Mouse (Mus musculus): ENCODE measurements around the gene Tbc1d24. TPM values are rescaled to one million over a fixed set of nuclear protein-coding genes. Genes with fewer than 3 reads are reported as not detected.
"Not testable (repeated sequence)": the region's sequence is repeated elsewhere in the genome, so short reads cannot be mapped to it uniquely, and the experiment has no call there.

The Tbc1d24 gene
- polyA plus RNA-seq, 1 experiment from 2014 or later, result 5.4 TPM

- no peaks in the 10 kb centered on the region for H3K27me3 ChIP-seq (ENCODE audit: control insufficient read depth, insufficient read depth, low read length)
- H3K9me3 ChIP-seq (replicated peaks; ENCODE audit: control insufficient read depth, low read length), result no peaks in the 10 kb centered on the region
- H3K4me1 ChIP-seq (ENCODE audit: control insufficient read depth, insufficient read depth, low read length), result 0 out of 2 replicates have a peak, but pooled peaks cover 5% of the 10 kb centered on the region
- no peak for ATAC-seq (ENCODE audit: insufficient read depth, low FRiP score)
- no peak overlapping the region for H3K9ac ChIP-seq (ENCODE audit: low read length)
- H3K36me3 ChIP-seq (ENCODE audit: control insufficient read depth, insufficient read depth, low read length), result no peaks in the 10 kb centered on the region
- no peak overlapping the region for H3K27ac ChIP-seq (ENCODE audit: low read length)
- no peak overlapping the region for H3K4me3 ChIP-seq (replicated peaks; ENCODE audit: low read length)
- no peak overlapping the region for H3K4me2 ChIP-seq (ENCODE audit: low read depth, low read length)
These were observed 71.3 kb downstream of the Tbc1d24 start for GRCm38 (mm10) chr17:24134062-24134461.

GRCm38 (mm10) chr17:24132919-24133318 is 72.4 kb downstream of the Tbc1d24 start:
- not testable (repeated sequence) for H3K4me3 ChIP-seq (replicated peaks; ENCODE audit: low read length); H3K4me2 ChIP-seq (ENCODE audit: low read depth, low read length); H3K9ac ChIP-seq (ENCODE audit: low read length); H3K36me3 ChIP-seq (ENCODE audit: control insufficient read depth, insufficient read depth, low read length); H3K27ac ChIP-seq (ENCODE audit: low read length); H3K9me3 ChIP-seq (replicated peaks; ENCODE audit: control insufficient read depth, low read length); ATAC-seq (ENCODE audit: insufficient read depth, low FRiP score); H3K27me3 ChIP-seq (ENCODE audit: control insufficient read depth, insufficient read depth, low read length); H3K4me1 ChIP-seq (ENCODE audit: control insufficient read depth, insufficient read depth, low read length)
- 87% methylated on average over 4 of the region's 4 CpGs for WGBS

- no peaks in the 10 kb centered on the region for H3K9me3 ChIP-seq (replicated peaks; ENCODE audit: control insufficient read depth, low read length)
- no peak overlapping the region for H3K4me3 ChIP-seq (replicated peaks; ENCODE audit: low read length)
- 88% methylated on average over 3 of the region's 3 CpGs for WGBS
- ATAC-seq (ENCODE audit: insufficient read depth, low FRiP score), result no peak
- no peaks in the 10 kb centered on the region for H3K36me3 ChIP-seq (ENCODE audit: control insufficient read depth, insufficient read depth, low read length)
- no peaks in the 10 kb centered on the region for H3K27me3 ChIP-seq (ENCODE audit: control insufficient read depth, insufficient read depth, low read length)
- no peak overlapping the region for H3K4me2 ChIP-seq (ENCODE audit: low read depth, low read length)
- H3K27ac ChIP-seq (ENCODE audit: low read length), result no peak overlapping the region
- no peak overlapping the region for H3K9ac ChIP-seq (ENCODE audit: low read length)
- no peaks in the 10 kb centered on the region for H3K4me1 ChIP-seq (ENCODE audit: control insufficient read depth, insufficient read depth, low read length)
These were observed 73.8 kb downstream of the Tbc1d24 start for GRCm38 (mm10) chr17:24131570-24131969.

- ATAC-seq (ENCODE audit: insufficient read depth, low FRiP score); H3K9ac ChIP-seq (ENCODE audit: low read length); H3K27ac ChIP-seq (ENCODE audit: low read length); H3K27me3 ChIP-seq (ENCODE audit: control insufficient read depth, insufficient read depth, low read length); H3K4me2 ChIP-seq (ENCODE audit: low read depth, low read length); H3K4me3 ChIP-seq (replicated peaks; ENCODE audit: low read length); H3K9me3 ChIP-seq (replicated peaks; ENCODE audit: control insufficient read depth, low read length); H3K4me1 ChIP-seq (ENCODE audit: control insufficient read depth, insufficient read depth, low read length); H3K36me3 ChIP-seq (ENCODE audit: control insufficient read depth, insufficient read depth, low read length): not testable (repeated sequence)
- 84% methylated on average over 4 of the region's 4 CpGs for WGBS
These were observed 76.1 kb downstream of the Tbc1d24 start for GRCm38 (mm10) chr17:24129246-24129645.

DNA sequence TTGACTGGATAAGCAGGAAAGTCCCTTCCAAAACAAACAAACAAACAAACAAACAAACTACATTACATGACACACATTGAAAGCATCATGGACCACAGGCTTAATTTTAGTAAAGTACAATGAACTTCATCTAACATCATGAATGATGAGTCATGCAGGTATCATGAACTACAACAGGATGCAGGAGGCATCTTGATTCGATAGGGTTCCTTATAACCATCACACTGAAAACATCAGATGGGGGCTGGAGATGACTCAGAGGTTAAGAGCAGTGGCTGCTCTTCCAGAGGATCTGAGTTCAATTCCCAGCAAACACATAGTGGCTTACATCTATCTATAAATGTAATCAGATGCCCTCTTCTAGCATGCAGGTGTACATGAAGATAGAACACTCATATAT is 77.8 kb downstream of the Tbc1d24 start:
- no peak for ATAC-seq (ENCODE audit: insufficient read depth, low FRiP score)
- Histone ChIP-seq H3K36me3 (ENCODE audit: control insufficient read depth, insufficient read depth, low read length) (no peaks in the 10 kb centered on the region), H3K27me3 (ENCODE audit: control insufficient read depth, insufficient read depth, low read length) (no peaks in the 10 kb centered on the region), H3K4me3 (replicated peaks; ENCODE audit: low read length) (no peak overlapping the region), H3K4me2 (ENCODE audit: low read depth, low read length) (no peak overlapping the region), H3K27ac (ENCODE audit: low read length) (no peak overlapping the region), H3K9ac (ENCODE audit: low read length) (no peak overlapping the region), H3K4me1 (ENCODE audit: control insufficient read depth, insufficient read depth, low read length) (no peaks in the 10 kb centered on the region), H3K9me3 (replicated peaks; ENCODE audit: control insufficient read depth, low read length) (no peaks in the 10 kb centered on the region)
- WGBS, result 87% methylated on average over 1 of the region's 1 CpGs

- Histone ChIP-seq H3K27me3 (ENCODE audit: control insufficient read depth, insufficient read depth, low read length) (no peaks in the 10 kb centered on the region), H3K9me3 (replicated peaks; ENCODE audit: control insufficient read depth, low read length) (no peaks in the 10 kb centered on the region), H3K4me2 (ENCODE audit: low read depth, low read length) (no peak overlapping the region), H3K4me1 (ENCODE audit: control insufficient read depth, insufficient read depth, low read length) (no peaks in the 10 kb centered on the region), H3K4me3 (replicated peaks; ENCODE audit: low read length) (no peak overlapping the region), H3K36me3 (ENCODE audit: control insufficient read depth, insufficient read depth, low read length) (no peaks in the 10 kb centered on the region), H3K27ac (ENCODE audit: low read length) (no peak overlapping the region), H3K9ac (ENCODE audit: low read length) (no peak overlapping the region)
- no peak for ATAC-seq (ENCODE audit: insufficient read depth, low FRiP score)
- WGBS, result 70% methylated on average over 3 of the region's 3 CpGs
These were observed 78.6 kb downstream of the Tbc1d24 start for GRCm38 (mm10) chr17:24126801-24127200.

Small RNA genes within 50 kb of the gene (microRNA-seq; reads per million reads assigned to microRNA genes)
- gene Mir5134, result 0.66 reads per million
- 0.83 reads per million for gene Mir6965

Other genes with a start within 250 kb of the Tbc1d24 start
- gene Prss30, start 225.0 kb downstream of the Tbc1d24 start, polyA plus RNA-seq (2015; fragmentation: Nextera tagmentation; extraction: Ambion mirVana), result 0.18 and 0.21 TPM in 2 replicates
- 4.2 and 6.7 TPM in 2 replicates for gene Prss22, start 207.5 kb downstream of the Tbc1d24 start, polyA plus RNA-seq (2015; fragmentation: Nextera tagmentation; extraction: Ambion mirVana)
- 19.0 and 30.0 TPM in 2 replicates for gene Prss27, start 167.4 kb downstream of the Tbc1d24 start, polyA plus RNA-seq (2015; fragmentation: Nextera tagmentation; extraction: Ambion mirVana)
- 54.8 and 56.2 TPM in 2 replicates for gene Kctd5, start 132.1 kb downstream of the Tbc1d24 start, polyA plus RNA-seq (2015; fragmentation: Nextera tagmentation; extraction: Ambion mirVana)
- gene Pdpk1, start 54.6 kb downstream of the Tbc1d24 start, polyA plus RNA-seq (2015; fragmentation: Nextera tagmentation; extraction: Ambion mirVana), result 36.6 and 38.6 TPM in 2 replicates
- gene Amdhd2, start 41.8 kb downstream of the Tbc1d24 start, polyA plus RNA-seq (2015; fragmentation: Nextera tagmentation; extraction: Ambion mirVana), result 26.1 and 27.0 TPM in 2 replicates
- gene Atp6v0c, start 35.9 kb downstream of the Tbc1d24 start, polyA plus RNA-seq (2015; fragmentation: Nextera tagmentation; extraction: Ambion mirVana), result 504 and 564 TPM in 2 replicates
- 4.0 and 5.4 TPM in 2 replicates for gene Ntn3, start 4.0 kb upstream of the Tbc1d24 start, polyA plus RNA-seq (2015; fragmentation: Nextera tagmentation; extraction: Ambion mirVana)
- gene Tedc2, start 15.3 kb upstream of the Tbc1d24 start, polyA plus RNA-seq (2015; fragmentation: Nextera tagmentation; extraction: Ambion mirVana), result 7.6 and 9.7 TPM in 2 replicates
- gene Ccnf, start 45.9 kb upstream of the Tbc1d24 start, polyA plus RNA-seq (2015; fragmentation: Nextera tagmentation; extraction: Ambion mirVana), result 50.2 and 51.8 TPM in 2 replicates
- not detected in 2 replicates for gene Abca17, start 145.5 kb upstream of the Tbc1d24 start, polyA plus RNA-seq (2015; fragmentation: Nextera tagmentation; extraction: Ambion mirVana)
- 12.2 and 14.0 TPM in 2 replicates for gene Abca3, start 146.4 kb upstream of the Tbc1d24 start, polyA plus RNA-seq (2015; fragmentation: Nextera tagmentation; extraction: Ambion mirVana)
- gene Rnps1, start 209.0 kb upstream of the Tbc1d24 start, polyA plus RNA-seq (2015; fragmentation: Nextera tagmentation; extraction: Ambion mirVana), result 216 and 217 TPM in 2 replicates
- gene Eci1, start 221.1 kb upstream of the Tbc1d24 start, polyA plus RNA-seq (2015; fragmentation: Nextera tagmentation; extraction: Ambion mirVana), result 153 and 166 TPM in 2 replicates
- gene Dnase1l2, start 237.5 kb upstream of the Tbc1d24 start, polyA plus RNA-seq (2015; fragmentation: Nextera tagmentation; extraction: Ambion mirVana), result 9.2 and 19.9 TPM in 2 replicates